Mouse (Mus musculus): ENCODE measurements around the gene Hmga2.

Hmga2 gene

DNA sequence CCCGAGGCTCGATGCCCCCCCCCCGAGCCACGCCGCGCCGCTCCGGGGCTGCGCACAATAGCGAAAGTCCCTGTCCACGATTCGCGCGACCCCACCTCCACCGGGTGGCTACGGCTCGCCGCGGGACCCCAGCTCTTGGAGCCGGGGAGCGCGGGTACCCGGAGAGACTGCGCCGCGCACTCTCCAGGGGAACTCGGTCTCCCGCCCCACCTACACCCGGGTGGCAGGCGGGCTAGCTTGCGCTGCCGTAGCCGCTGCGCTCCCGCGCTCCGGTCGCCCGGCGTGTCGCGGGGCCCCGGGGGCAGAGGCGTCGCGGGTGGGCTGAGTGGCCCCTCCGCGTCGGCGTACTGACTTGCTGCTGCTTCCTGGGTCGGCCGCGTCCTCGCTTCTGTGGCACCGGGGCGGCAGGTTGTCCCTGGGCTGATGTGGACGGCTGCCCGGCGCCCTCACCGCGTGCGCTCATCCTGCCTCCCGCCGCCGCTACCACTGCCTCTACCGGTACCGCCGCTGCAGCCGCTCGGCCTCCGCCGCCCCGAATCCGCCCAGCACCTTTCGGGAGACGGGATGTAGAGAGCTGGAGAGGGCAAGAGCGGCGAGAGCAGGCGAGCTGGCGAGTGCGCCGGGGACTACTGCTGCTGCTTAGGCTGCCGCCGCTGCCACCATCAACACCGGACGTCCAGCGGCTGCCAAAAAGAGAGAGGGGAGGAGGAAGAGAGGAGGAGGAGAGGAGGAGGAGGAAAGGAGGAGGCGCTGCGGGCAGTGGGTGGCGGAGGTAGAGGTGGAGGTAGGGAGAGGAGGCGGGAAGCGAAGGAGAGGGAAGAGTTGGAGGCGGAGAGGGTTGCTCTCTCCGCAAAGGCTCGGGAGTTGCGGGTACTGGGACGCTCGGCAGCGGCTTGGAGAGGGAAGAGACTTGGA lies at the start of gene Hmga2:
TSS of gene Hmga2 (minus strand) at position 869 of the 915 bp plus-strand sequence.
- peak; percentile 4 to 7 for DNase-seq

DNA sequence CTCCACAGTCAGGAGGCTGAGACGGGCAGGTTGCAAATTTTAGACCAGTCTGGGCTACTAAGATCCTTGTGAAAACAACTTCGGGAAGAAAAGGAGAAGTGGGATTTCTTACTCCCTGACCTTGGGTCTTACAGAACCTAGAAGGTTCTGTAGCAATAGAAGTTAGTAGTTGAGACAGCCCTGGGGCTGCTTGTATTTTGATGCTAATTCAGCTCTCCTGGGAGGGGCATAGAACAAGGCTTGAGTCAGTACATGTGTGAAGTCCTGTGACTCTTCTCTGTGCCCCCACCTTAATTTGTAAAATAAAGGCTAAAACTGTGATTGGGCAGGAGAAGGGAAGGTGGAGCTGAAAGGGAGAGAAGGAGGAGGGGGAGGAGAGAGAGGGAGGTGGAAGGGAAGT lies 46.7 kb upstream of the Hmga2 start:
- no peak for DNase-seq

DNA sequence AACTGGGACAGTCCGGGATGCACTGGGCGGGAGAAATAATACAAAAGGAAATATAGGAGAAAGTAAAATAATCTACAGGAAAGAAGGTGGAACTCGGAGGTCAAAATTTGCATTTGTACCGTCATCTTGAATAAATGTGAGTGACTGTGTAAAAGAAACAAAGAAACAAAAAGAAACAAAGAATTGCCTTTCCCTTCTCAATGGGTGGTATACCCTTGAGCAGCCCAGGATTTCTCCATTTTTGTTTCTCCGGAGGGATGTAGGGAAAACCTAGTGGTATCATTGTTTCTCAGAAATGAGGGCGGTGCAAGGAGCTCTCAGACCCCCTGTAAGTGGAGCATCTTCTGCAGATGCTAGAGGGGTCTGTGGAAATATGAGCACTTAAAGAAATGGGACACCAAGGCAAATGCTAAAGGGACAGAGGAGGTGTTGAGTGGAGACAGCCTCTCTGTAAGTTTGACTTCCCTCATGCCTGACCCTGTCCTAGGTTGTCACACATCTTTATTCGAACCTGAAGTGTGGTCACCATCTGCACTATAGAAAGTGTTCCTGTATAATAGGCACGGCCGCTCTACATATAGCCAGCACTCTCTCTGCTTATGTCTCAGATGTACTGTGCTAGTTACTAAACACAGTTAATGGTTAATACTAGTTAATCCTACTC lies 45.8 kb upstream of the Hmga2 start:
- DNase-seq = no peak

DNA sequence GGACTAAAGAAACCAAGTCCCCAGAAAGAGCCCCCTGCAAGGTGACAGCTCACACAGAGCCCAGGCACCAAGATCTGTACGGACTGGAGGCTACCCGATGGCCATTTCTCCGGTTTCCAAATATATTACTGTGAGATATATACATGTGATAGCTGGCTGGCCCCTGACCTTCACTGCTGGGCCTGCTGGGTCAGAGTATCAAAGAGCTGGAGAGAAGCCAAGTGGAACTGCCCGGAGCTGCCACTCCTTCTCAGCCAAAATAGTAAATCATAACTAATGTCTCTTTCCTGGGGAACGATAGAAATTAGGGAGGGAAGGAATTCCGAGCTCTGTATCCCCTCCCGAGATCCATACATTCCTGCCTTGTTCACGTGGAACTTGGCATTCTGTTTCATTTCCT lies 40.0 kb upstream of the Hmga2 start:
- DNase-seq = no peak

DNA sequence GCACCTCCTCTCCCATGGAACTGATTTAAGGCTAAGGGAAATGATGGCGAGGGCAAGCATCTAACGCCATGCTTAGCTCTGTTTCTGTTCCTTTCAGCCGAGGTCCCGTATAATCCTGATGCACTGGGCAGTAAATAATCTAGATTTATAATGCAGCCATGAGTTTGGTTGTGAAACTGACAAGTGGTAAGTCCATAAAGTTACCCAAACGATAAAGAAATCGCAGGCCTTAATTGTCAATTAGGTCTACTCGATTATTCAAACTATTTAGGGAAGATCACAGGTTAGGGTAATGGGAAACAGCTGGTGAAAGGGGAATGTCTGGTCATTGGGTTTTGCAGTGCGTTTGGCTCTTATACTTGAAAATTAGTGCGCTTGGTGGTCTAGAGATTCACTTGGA lies 37.5 kb upstream of the Hmga2 start:
- DNase-seq = no peak

DNA sequence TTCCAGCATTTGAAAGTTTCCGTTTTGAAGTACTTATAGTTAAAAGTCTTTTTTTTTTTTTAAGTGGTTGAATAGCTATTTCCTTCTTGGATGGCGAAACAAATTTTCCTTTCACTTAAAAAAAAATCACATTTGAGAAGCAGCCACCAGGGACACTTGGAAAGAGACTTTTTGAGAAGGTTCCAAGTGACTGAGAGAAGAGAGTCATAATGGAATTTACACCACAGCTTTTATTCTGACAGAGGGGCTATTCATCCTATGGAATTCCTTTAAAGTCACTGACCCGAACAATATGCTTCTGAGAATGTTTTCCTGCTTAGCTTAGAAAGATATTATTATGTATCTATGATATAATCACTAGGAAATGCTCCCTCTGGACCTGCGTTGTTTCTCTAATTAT lies 36.7 kb upstream of the Hmga2 start:
- no peak for DNase-seq

DNA sequence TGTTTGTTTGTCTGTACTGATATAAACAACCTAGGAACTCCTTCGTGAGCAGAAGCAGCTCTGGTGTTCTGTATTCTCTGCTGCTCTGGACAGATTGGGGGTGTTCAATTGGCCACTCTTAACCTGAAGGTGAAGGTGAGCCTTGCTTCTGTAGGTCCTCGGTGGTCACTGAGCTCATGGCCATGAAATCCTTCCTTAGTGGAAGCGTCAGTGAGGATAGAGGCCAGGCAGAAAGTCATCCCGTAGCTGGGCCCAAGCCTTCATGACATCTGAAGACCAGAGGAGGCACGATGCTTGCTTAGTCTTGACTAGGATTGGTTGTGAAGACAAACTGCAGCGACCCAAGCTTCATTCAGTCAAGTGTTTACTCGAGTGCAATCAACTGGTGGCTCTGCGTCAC lies 35.9 kb upstream of the Hmga2 start:
- no peak for DNase-seq

DNA sequence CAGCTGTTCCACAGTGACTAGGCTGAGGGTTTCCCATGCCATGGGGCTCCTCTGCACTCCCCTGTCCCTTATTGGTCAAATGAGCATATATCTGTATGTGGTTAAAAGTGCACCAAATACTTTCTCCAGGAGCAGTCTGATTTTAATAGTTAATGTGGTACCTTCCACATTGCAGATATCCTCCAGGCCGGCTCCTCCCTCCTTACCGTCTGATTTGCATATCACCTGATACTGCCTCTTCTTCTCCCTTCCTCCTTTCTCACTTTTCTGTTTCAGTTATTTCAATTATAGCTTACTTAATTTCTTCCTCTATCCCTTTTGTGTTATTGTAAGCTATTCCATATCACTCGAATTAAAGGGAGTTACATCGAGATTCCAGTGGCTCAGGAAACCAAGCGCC lies 27.7 kb upstream of the Hmga2 start:
- DNase-seq = no peak

DNA sequence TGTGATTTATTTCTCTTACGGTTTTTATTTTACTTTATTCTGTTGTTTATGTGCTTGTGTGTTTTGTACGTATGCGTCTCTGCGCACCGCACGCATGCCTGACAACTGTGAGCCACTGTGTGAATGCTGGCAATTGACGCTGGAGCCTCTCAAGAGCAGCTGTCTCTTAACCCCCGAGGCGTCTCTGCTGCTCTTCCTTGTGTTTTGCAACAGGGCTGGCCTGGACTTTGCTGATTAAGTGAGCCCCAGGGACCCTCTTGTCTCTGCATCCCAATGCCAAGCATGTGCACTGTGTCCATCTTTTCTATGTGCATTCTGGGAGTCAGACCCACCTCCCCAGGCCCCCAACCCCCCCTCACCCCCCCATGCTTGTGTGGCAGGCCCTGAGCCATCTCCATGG lies 24.5 kb upstream of the Hmga2 start:
- no peak for DNase-seq

DNA sequence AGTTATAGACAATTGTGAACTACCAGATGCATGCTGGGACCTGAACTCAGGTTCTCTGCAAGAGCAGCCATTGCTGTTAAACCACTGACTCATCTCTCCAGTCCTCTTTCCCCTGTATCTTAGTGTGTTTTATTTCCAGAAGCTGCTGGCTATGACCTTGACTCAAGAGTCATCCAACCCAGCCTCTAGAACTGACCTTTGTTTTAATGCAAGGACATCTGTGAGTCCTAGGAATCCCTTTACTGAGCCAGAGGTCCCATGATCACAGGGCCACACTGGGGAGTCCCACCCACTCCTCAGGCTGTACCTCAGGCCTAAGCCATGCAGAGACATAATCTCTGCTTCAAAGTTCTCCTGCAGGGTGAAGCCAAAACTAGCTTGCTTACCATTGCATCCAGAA lies 21.8 kb upstream of the Hmga2 start:
- no peak for DNase-seq

DNA sequence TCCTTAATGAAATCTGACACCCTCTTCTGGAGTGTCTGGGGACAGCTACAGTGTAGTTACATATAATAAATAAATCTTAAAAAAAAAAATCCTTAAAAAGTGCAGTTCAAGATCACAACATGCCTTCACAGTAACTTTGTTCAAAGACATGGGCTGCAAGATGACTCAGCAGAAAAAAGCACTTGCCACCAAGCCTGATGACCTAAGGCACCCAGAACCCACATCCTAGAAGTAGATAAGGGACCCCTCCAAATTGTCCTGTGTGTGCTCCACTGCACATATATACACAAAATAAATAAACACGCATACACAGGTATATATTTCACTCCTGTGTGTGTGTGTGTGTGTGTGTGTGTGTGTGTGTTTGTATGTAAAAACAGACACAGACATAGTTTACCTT lies 18.4 kb upstream of the Hmga2 start:
- no peak for DNase-seq

DNA sequence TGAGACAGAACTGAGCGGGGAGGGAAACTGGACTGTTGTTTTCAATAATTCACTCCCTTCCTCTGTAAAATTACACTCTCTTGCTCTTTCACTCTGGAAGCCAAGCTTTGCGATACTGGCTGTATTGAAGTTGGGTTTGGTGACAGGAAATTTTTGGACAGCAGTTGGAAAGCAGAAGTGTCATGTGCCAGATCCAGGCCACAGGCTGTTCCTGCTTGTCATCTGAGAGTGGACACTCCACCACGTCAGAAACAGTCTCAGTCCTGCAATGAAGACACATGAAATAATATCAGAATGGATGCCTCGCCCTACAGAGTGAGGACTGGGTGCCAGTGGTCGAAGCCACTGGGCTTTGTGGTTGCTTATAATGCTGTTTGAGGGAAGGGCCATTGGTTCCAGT lies 15.2 kb upstream of the Hmga2 start:
- DNase-seq = no peak

DNA sequence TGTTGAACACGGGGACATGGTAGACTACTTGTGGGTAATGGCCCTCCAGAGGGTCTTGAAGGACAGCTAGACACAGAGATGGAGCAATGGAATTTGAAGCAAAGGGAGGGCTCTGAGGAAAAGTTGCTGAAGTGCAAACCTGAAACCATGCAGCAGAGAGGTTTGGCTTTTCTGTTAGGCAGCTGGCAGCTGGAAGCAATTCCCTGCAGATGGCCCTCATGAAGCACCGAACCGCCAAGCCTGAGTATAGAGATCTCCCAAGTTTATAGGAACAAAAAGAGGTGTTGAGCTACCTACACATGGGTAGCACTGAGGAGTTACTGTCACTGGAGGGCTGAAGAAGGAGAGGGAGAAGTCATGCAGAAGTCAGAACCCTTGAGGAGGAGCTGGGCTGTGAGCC lies 13.3 kb upstream of the Hmga2 start:
- DNase-seq = no peak

DNA sequence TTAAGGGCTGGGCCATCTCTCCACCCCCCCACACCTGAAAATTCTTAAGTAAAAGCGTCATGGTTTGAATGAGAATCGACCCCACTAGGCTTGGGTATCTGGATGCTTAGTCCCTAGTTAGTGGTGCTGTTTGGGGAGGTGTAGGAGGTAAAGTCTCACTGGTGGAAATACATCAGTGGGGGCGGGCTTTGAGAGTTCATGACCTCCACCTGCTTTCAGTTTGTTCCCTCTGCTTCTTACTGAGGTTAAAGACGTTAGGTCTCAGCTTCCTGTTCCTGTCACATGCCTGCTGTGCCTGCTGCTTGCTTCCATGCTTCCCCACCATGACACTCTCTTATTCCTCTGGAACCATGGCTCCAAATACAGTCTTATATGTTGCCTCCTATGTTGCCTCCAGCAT lies 12.3 kb upstream of the Hmga2 start:
- no peak for DNase-seq

DNA sequence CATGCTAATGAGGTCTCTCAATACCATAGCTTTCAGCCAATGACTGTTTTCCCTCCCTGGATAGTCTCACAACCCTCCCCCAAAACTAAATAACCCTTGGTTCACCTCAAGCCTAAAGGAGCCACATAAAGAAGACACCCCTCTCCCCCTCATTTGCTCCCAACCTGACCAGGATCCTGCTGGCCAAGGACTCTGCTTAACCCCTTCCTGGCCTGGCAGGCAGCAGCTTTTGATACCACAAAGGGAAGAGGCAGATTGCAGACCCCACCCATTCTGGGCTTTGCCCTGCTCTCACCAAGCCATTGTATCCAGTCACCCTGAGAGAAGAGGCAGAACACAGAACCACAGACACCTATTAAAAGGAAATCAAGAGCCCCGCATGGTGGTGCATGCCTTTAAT lies 11.6 kb upstream of the Hmga2 start:
- no peak for DNase-seq

DNA sequence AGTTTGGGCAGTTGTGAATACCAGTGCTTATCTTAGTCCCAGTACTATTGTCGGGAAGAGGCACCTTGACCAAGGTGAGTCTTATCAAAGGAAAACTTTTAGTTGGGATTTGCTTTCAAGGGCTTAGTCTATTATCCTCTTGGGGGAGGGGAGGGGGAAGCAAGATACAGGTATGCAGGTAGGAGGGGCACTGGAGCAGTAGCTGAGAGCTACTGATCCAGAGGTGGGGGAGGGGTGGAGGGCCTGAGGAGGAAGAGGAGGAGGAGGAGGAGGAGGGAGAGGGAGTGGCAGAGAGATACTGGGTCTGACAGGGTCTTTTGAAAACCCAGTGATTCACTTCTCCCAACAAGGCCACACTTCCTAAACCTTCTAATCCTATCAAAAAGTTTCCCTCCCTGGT lies 9.2 kb upstream of the Hmga2 start:
- no peak for DNase-seq

DNA sequence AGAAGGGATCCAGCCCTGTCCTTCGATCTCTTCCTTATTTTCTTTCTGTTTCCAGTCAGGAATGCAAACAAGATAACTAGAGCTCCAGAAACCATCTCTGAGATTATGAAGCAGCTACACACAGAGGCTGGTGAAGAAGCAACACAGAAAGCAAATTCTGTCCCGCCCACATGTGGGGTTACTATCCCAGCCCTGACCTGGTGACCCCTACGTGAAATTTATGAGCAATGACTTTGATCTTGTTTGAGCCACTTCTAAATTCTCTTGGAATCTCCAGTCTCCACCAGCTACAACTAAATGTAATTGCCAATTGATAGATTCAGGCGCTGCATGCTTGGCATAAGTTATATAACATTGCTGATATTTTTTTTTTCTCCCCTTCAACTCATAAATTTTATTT lies 7.9 kb upstream of the Hmga2 start:
- no peak for DNase-seq

DNA sequence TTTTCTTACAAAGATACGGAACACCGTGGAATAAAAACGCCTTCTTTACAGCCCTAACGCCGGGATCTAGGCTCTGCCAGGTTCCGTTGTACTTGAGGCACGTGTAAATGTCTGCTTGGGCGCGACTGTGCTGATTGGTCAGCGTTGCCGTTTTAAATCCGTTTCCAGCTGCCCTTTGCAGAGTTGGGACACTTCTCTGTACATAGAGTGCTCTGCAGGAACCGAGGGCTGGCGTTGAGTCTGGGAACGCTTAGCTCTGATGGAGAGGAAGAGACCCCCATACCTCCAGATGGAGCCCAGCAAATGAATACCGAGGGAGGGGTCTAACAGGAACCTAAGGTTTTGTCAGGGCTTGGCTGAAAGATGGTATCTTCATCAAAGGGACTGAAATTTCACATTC lies 1.9 kb upstream of the Hmga2 start:
- no peak for DNase-seq

DNA sequence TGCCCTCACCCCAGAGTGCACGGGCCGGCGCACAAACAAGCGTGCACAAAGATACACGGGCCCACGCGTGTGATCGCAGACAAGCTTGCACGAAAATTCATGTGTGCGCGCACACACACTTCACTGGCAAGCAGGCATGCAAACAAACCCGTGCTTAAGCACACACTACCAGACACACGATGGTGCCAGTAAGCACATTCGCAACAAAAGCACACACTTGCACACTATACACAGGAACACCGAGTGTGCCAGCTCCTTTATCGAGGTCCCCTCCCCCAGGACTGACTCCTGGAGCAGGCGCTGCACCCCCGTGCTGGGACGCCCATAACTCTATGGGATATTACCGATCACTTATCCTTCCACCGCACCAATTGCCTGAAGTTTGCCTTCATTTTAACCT lies 1.2 kb upstream of the Hmga2 start:
- DNase-seq = no peak

DNA sequence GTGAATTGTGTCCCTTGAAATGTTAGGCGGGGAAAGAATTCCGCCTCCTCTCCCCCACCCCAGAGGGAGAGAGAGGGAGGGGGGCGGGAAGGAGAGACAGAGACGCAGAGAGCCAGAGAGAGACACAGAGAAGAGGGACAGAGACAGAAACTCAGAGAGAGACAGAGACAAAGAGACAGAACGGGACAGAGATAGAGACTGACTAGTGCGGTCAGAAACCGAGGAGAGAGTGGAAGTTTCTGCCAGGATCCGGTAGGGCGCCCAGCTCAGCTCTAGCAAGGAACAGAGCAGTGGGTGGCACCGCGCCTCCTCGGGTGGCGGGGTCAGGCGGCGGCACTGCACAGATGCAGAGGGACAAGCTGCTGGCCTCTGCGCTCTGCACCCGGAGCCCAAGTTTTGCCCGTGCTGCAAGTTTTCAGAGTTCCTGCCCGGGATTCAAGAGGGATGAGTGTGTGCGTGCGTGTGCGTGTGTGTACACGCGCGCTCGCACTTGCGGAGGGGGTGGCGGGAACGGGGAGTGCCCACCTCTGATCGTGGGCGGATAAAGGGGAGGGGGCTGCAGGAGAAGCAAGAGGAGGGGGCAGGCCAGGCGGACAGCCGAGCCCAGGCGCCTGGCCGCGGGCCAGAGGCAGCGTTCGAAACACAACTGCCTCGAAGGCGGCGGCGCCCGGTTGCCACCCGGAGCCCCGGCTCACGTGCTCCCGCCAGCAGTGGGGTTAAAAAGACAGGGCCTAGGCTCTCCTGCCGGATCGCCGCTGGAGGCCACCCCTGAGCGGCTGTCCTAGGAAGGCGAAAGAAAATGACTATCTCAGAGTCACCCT lies 457 bp upstream of the Hmga2 start:
- no peak for DNase-seq

DNA sequence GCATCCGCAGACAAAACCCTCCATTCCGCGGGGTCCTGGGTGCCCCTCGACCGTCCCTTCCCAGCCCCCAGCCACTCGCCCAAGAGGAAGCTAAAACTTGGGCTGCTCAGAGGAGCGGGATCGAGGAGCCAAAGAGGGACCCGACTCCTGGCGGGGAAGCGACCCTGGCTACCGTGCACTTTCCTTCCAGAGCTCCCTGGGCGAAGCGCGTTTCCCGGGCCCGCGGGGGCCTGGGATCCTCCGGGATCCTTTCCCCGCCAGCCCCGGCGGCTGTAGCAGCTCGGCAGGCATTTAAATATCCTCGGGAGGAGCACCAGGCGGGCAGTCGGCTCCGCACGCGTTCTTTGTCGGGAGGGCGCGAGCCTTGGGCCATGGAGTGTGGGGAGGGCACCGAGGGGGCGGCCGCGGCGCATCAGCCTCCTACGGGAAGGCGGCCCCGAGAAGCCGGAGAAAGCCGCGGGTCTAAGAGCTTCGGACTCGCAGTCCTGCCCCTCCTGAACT lies 1.2 kb downstream of the Hmga2 start:
- DNase-seq = no peak

DNA sequence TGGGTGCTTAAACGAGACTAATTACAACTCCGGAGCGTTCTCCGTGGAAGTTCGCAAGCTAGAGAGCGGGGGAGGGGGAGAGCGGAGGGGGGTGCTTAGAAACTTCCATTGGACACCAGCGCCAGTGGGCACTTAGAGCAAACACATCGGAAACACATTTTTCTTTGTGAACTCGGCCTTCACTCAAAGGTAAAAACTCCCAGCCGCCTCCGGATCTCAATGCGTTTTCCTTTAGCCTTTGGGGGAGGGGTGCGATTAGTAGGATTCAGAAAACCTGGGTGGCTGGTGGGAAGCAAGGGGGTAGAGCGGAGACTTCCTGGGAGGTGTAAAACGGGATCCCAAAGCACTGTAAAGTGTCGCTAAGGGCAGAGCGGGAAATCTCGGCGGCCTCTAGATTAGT lies 2.0 kb downstream of the Hmga2 start:
- DNase-seq = no peak

DNA sequence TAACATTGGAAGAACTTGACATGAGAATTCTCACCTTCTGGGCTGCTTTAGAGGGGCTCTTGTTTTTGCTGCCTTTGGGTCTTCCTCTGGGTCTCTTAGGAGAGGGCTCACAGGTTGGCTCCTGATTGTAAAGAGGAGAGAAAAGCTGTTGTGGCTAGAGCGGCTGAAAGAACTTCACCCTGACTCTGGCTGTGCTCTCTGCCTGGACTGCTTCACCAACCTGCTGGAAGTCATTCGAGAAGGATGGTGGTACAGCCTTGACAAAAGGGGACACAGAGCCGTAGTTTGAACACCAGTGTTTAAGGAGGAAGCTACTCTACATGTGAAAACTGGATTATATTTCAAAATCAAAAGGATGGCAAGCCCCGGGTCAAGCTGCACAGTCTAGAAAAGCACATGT lies 3.1 kb downstream of the Hmga2 start:
- no peak for DNase-seq

DNA sequence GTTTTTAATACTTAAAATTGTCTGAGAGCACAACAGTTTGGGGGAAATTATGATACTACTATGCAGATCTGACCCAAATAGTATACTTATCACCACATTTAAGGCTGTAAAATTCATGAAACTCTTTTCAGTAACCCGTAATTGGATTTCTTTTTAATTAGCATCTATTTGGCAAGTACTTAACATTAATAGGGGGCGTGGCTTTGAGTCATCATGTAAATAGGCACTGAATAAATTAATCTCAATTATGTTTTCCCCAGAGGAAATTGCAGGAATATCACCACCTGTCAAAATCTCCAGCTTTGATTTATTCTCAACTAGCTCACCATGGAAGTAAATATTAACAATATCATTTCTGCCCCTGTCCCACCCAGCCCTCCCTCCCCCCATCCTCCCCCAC lies 3.7 kb downstream of the Hmga2 start:
- DNase-seq = no peak
